Mouse (Mus musculus) cerebellum, adult 2 months (tissue): ENCODE data around the gene Dapk2. TPM values are rescaled to one million over a fixed set of nuclear protein-coding genes. Genes with fewer than 3 reads are reported as not detected.
"Not testable (repeated sequence)": the region's sequence is repeated elsewhere in the genome, so short reads cannot be mapped to it uniquely, and the experiment has no call there.

ENCODE experiments used
- DNase-seq, 2 experiments: peaks; one replicate each; pipeline ENCODE4 v3.0.0; 2021
- H3K27ac ChIP-seq: fragments of 200-500 bp; 2 replicates; pipeline ENCODE4 v1.5.1; 2012; ENCODE audit warnings: low read length, control low read depth, inconsistent platforms; ENCODE audit not compliant: insufficient read depth
- H3K27me3 ChIP-seq: fragments of 200-500 bp; 2 replicates; pipeline ENCODE4 v1.6.1; 2012; ENCODE audit warnings: inconsistent platforms, mild to moderate bottlenecking, low read length, moderate library complexity; ENCODE audit not compliant: control insufficient read depth, insufficient read depth
- H3K4me1 ChIP-seq: fragments of 200-500 bp; 2 replicates; pipeline ENCODE4 v1.6.1; 2011; ENCODE audit warnings: low read length; ENCODE audit not compliant: control insufficient read depth, insufficient read depth
- H3K4me3 ChIP-seq: fragments of 200-500 bp; replicated peaks from 2 replicates; pipeline ENCODE3; 2011; ENCODE audit warnings: mild to moderate bottlenecking, low read depth, low read length, control low read depth; ENCODE audit not compliant: insufficient read depth
- CTCF ChIP-seq: fragments of 200-500 bp; IDR thresholded peaks from 2 replicates; pipeline ENCODE4 v1.5.1; 2011; ENCODE audit warnings: low read depth, mild to moderate bottlenecking, control low read depth, low read length, moderate library complexity, borderline replicate concordance; ENCODE audit not compliant: insufficient read depth
- POLR2A ChIP-seq: fragments of 200-500 bp; IDR thresholded peaks from 2 replicates; pipeline ENCODE4 v1.6.1; 2011; ENCODE audit warnings: low read length, control low read depth, borderline replicate concordance; ENCODE audit not compliant: insufficient read depth
- WGBS: fragments of 180-500 bp; shearing (Covaris S2); methylation state at CpG from one replicate; pipeline ENCODE4 v1.1.7; 2018; 5-methylcytosine and 5-hydroxymethylcytosine counted together
- polyA plus RNA-seq: library from polyadenylated mRNA; depleted of rRNA; stranded (reverse); fragments of >200 nt; gene quantifications from 2 replicates; pipeline ENCODE4 v1.2.3, GENCODE M21; 2012

The Dapk2 gene
- polyA plus RNA-seq, 1 experiment: 3.6 TPM

DNA sequence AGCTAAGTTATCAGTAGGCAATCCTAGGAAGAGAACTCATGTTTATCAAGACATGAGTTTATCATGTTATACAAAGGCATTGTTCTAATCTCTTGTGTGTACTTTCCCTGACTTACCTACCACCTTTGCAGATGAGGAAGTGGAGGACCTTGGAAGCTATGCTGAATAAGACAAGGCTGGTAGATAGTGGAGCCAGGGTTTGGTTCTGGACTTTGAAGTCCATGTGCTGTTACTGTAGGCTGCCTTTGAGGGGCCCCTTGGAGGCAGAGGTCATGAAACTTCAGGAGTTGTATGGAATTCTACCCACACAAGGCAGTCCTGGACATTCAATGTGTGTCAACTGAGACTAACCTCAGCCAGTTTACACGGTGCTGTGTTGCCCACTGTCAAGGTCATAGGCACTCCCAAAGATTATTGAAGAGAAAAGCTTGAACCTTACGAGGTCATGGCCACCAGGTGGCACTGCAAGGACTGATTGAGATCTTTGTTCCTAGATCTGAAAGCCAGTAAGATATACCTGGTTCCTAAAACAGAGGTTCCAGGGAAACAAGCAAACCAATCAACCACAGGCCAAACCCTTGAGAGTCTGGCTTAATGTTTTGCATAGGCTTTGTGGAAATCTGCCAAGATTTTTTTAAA, 125.7 kb downstream of the Dapk2 start:
- H3K27me3 ChIP-seq: no peaks in the 10 kb centered on the region
- no peak overlapping the region for H3K4me3 ChIP-seq
- DNase-seq: peak; percentile 77 to 85
- TF ChIP-seq POLR2A: no peak
- TF ChIP-seq CTCF: peak; percentile 69
- 1% methylated on average over 2 of the region's 2 CpGs for WGBS
- H3K27ac ChIP-seq: no peak overlapping the region
- H3K4me1 ChIP-seq: peaks cover 18% of the 10 kb centered on the region

DNA sequence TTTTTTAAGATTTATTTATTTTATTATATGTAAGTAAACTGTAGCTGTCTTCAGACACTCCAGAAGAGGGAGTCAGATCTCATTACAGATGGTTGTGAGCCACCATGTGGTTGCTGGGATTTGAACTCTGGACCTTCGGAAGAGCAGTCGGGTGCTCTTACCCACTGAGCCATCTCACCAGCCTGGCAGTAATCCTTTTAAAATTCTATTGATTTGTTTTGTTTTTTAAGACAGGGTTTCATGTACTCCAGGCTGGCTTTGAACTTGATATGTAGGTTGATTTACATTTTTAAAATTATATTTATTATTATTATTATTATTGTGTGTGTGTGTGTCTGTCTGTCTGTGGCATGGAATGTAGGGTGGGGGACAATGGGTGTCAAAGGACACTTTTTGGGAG, 127.2 kb downstream of the Dapk2 start:
- H3K27ac ChIP-seq, H3K4me3 ChIP-seq, H3K27me3 ChIP-seq, H3K4me1 ChIP-seq, DNase-seq: not testable (repeated sequence)
- WGBS: 92% methylated on average over 2 of the region's 2 CpGs

DNA sequence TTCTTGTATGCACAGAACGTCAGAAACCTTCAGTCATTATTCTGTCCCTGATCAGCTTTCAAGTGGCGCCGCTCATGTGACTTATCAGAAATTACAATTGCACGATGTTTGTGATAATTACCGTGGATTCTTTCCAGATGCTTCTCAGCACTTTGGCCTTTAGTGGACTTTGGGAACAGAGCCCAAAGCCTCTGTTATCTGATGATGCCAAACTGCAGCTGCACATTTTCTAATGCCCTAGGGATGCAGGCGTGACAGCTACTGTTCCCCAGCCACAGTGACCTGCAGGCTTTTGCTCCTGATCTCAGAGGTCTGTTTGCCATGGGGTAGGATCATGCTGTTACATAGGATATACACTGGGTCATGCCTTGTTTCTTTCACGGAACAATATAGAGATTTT, 127.9 kb downstream of the Dapk2 start:
- Histone ChIP-seq H3K4me3 (no peak overlapping the region), H3K27ac (no peak overlapping the region), H3K27me3 (no peaks in the 10 kb centered on the region), H3K4me1 (no peaks in the 10 kb centered on the region)
- no peak for DNase-seq
- TF ChIP-seq CTCF: no peak
- no peak for TF ChIP-seq POLR2A
- WGBS: 61% methylated on average over 7 of the region's 7 CpGs

DNA sequence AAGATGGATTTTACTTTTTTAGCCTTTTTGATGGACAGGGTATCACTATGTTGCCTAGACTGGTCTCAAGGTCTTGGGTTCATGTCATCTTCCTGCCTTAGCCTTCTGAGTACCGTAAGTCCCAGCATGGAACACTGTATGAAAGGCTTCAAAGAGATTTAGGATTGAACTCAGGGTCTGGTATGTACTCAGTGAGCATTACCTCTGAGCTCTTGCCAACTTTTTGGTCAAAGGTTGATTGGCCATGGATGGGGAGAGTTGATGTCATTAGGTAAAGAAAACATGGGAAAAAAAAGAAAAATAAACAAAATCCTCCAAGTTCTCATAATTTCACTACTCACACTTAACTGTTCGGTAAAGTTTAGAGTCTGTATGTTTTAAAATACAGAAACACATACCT, 132.7 kb downstream of the Dapk2 start:
- WGBS: 93% methylated on average over 2 of the region's 2 CpGs
- no peaks in the 10 kb centered on the region for H3K4me1 ChIP-seq
- TF ChIP-seq CTCF: no peak
- no peak for TF ChIP-seq POLR2A
- DNase-seq: no peak
- H3K27ac ChIP-seq: no peak overlapping the region
- H3K27me3 ChIP-seq: no peaks in the 10 kb centered on the region
- H3K4me3 ChIP-seq: no peak overlapping the region

DNA sequence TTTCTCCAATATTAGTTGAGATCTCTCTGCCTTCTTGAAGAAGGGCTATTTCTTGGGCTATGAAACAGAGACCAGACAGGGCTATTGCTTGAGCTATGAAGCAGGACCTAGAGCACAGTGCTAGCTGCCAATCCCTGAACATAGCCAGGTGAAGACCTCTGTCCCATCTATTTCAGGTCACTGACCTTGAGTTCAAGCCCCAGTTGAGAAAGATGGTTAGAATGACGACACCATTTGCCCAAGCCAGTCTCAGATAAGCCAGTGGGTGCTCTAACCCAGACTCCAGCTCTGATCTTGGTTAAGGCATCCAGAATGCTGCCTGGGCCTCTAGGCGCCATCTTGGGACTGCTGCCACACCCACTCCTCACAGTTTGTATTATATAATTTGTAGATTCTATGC, 135.3 kb downstream of the Dapk2 start:
- no peak overlapping the region for H3K27ac ChIP-seq
- 92% methylated on average over 2 of the region's 2 CpGs for WGBS
- H3K27me3 ChIP-seq: no peaks in the 10 kb centered on the region
- no peaks in the 10 kb centered on the region for H3K4me1 ChIP-seq
- DNase-seq: no peak
- H3K4me3 ChIP-seq: no peak overlapping the region
- TF ChIP-seq POLR2A: no peak
- no peak for TF ChIP-seq CTCF

DNA sequence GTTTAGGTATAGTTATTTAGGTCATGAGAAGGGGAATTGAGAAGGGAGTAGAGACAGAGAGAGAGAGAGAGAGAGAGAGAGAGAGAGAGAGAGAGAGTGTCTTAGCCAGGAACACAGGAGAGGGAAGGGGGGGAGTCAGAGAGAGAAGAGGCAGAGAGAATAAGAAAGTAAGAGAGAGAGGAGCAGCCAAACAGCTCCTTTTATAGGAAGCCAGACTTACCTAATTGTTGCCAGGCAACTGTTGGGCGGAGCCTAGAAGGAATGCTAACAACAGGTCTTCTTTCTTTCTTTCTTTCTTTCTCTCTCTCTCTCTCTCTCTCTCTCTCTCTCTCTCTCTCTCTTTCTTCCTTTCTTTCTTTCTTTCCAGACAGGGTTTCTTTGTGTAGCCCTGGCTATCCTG, 136.2 kb downstream of the Dapk2 start:
- TF ChIP-seq POLR2A (no peak), CTCF (no peak)
- no peaks in the 10 kb centered on the region for H3K27me3 ChIP-seq
- no peak overlapping the region for H3K27ac ChIP-seq
- H3K4me3 ChIP-seq: no peak overlapping the region
- 95% methylated on average over 1 of the region's 1 CpGs for WGBS
- no peaks in the 10 kb centered on the region for H3K4me1 ChIP-seq
- DNase-seq: no peak

DNA sequence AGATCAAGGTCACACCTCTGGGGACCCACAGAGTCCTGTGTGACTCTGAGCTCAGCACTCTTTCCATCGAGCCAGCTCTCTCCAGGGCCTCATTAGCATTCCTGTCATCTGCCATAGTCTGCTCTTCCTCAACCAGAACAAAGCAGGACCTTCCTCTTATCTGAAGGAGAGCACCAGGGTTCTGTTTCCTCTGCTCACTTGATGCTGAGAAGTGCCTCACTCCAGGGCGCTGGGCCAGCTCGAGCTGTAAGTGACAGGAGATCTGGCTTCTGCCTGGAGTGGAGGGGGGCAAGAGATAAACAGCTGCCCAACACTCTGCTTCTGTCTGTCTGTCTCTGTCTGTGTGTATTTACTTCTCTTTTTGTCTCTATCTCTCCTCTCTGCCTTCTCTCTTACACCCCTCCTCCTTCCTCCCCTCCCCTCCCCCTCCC, 137.0 kb downstream of the Dapk2 start:
- H3K4me3 ChIP-seq: no peak overlapping the region
- no peak overlapping the region for H3K27ac ChIP-seq
- no peak for DNase-seq
- no peaks in the 10 kb centered on the region for H3K27me3 ChIP-seq
- H3K4me1 ChIP-seq: no peaks in the 10 kb centered on the region
- 15% methylated on average over 3 of the region's 3 CpGs for WGBS
- TF ChIP-seq CTCF (no peak), POLR2A (no peak)

DNA sequence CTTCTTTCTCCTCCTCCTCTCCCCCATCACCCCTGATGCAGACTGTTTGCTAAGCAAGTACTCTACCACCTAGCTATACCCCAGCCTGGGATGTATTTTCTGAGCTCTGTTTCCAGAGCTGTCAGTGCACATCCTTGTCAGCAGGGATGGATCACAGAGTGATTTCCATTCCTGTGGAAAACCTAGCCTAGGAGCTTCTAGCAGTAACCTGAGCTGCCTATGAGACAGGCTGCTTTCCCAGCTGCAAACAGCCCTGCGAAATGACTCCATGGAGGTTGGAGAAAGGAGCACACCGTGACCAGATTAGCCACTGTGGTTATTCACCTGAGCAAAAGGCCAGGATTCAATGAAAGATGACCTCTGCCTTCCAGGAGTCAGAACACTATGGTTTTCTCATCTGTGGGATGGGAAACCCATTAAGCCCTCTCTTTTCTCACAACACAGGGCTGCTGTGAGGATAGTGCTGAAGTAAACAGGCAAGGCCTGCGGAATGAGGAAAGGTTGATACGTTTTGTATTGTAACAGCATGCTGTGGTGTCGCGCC, 137.6 kb downstream of the Dapk2 start:
- no peak for DNase-seq
- no peak for TF ChIP-seq CTCF
- TF ChIP-seq POLR2A: no peak
- Histone ChIP-seq H3K27me3 (no peaks in the 10 kb centered on the region), H3K27ac (no peak overlapping the region), H3K4me1 (no peaks in the 10 kb centered on the region), H3K4me3 (no peak overlapping the region)
- 85% methylated on average over 6 of the region's 6 CpGs for WGBS
